Mouse (Mus musculus) heart, adult 11 months (tissue): ENCODE data around the gene Mlip.
A peak's percentile ranks its signal among the peaks of the same experiment; 100 is the strongest.

Experiments
- DNase-seq: peaks from one replicate; pipeline ENCODE4 v3.0.0; 2022

Gene Mlip

GRCm38 (mm10) chr9:77352432-77353175, at the start of gene Mlip:
TSS of gene Mlip (minus strand) at chr9:77352969.
- DNase-seq = peak; percentile 95

- DNase-seq = peak; percentile 28
Observed at GRCm38 (mm10) chr9:77399801-77400200, 47.0 kb upstream of the Mlip start.

DNA sequence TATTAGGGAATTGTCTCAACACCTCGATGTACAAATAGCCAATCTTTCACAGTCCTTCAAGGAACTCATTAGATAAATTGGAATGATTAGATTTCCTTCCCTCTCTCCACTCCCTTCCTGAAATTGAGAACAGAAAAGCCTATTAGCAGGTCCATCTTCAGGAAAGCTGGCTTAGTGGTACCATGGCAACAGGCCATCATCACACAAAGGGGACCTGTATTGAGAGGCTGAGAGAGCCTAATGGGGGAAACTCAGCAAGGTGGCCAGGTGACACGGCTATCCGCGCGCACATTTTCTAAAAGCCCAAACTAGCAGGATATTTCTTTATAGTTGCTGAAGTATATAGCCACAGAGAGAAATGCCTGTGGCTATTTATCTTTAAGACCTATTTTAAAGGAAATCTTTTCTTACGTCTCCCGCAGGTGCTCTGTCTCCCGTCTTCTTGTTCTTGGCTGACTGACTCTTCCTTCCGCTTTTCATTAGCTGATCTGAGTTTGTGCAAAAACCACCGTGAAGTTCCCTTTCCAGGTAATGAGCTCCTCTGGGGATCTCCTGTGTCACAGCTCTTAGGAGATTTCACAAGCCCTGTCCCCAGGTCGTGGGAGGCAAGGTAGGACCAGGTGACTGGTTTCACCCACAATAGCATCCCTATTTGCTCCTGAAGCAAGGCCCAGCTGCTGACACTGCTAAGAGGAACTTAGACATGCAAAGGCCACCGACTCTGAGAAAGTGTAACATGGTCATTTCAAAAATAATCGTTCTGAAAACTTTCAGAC, 46.3 kb upstream of the Mlip start:
- DNase-seq = peak; percentile 42

DNA sequence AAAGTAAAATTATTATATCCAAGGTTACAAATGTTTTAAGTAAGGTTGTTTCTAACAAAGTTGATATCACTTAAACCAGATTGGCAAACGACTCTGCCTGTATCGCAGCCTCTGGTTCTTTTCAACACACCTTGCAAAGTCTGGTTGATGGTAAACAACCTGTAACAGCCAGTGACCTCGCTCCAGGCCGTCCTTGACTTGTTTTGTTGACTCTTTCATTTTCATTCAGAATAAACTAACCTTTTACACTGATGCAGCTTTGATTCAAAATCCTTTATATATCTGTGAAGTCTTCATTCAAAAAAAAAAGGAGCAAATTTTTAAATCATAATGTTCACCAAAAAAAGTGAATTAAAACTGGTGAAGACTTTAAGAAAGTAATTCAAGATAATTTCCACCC, 44.3 kb upstream of the Mlip start:
- DNase-seq = no peak

DNA sequence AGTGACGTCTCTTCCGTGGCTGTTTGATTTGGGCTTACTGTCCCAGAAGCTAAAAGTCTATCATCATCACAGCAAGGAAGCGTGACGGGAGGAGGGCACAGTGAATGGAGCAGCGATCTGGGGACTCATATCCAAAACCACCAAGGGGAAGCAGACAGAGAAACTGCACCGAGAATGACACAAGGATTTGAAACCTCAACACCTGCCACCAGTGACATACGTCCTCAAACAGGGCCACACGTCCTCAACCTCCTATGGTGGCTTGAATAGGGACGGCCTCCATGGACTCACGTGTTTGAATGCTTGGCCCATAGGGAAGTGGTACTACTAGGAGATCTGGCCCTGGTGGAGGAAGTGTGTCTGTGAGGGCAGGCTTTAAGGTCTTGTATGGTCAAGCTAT, 38.5 kb upstream of the Mlip start:
- peak; percentile 58 for DNase-seq

GRCm38 (mm10) chr9:77388956-77389355, 36.2 kb upstream of the Mlip start:
- peak; percentile 13 for DNase-seq

DNA sequence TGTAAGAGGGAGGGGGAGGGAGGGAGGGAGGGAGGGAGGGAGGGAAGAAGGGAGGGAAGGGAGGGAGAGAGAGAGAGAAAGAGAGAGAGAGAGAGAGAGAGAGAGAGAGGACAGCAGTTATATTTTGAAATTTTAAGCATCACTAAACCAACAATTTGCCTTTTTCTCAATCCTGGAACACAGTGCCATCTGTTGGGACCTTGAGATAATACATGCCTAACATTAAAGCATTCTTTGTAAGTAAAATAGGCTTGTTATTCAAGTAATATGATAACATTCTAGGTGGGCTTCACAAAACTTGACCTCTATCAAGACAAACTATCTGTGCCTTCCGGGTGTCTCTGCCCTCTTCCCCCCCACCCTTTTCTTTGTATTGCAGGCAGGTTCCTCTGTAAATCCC, 34.0 kb upstream of the Mlip start:
- DNase-seq = peak; percentile 17

- DNase-seq = peak; percentile 79
Observed at GRCm38 (mm10) chr9:77385611-77386010, 32.8 kb upstream of the Mlip start.

- DNase-seq = no peak
Observed at GRCm38 (mm10) chr9:77384651-77385050, 31.9 kb upstream of the Mlip start.

DNA sequence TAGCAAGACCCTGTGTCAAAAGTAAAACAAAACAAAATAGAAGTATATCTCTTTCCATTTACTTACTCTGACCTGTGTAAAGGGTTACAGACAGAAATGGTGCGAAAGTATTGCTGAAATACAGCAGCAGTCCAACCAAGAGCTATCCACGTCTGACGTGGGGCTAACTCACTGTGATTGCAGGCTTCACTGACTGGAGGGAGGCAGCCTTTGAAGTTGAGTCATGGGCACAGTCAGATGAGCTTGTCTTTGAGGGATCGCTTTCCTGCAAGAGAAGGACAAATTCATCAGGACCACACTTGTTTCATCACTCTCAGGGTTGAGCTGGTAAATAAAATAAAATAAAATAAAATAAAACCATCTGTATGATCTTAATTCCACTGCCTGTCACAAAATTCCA, 31.2 kb upstream of the Mlip start:
- DNase-seq = peak; percentile 41

DNA sequence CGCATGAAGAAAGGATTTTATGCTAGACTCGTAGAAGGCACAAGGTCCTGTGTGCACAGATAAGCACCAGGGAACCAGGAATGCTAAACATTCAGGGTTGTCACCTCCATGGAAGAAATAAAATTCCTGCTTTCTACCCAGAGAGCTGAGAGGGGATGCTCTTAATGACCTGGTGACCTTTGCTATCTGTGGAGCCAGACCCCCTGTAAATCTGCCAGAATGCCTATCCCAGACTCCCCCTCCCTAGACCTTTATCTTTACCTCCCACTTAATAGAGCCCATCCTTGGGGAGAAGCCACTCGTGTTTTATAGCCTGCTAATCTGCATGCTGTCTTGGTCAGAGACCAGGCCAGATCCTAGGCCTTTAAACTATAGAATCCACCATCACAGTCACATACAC, 29.7 kb upstream of the Mlip start:
- DNase-seq = peak; percentile 79

DNA sequence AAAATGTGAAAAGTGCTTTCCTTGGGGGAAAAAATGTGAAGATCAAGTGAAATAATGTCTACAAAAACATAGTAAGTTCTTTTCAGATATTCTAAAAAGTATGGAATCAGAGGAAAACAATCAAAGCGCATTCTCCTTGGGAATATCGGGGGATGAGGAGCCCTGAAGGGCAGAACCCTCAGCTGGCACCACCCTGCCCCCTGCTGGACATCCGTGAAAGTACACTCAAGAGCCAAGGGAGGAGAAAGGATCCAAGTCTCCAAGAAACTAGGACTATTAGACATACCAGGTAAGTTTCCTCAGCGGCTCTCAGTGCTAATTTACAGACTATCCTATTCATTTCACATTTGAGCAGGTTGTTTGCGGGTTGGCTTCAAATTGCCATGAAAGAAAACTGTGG, 28.8 kb upstream of the Mlip start:
- DNase-seq = peak; percentile 86

DNA sequence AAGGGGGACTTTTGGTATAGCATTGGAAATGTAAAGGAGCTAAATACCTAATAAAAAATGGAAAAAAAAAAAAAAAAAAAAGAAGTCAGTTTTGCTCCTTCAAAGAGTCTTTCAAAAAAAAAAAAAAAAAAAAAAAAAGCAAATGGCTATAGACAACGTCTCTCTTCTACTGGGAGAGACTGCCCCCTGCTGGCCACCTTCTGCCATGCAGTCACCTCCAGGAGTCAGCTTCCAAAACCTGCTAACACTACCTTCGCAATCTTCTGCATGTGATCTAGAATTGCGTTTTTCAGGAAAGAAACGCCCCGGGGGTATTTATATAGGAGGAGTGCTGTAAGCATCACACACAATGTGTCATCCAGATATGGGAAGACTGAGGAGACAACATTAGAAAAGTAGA, 26.9 kb upstream of the Mlip start:
- DNase-seq = peak; percentile 54

DNA sequence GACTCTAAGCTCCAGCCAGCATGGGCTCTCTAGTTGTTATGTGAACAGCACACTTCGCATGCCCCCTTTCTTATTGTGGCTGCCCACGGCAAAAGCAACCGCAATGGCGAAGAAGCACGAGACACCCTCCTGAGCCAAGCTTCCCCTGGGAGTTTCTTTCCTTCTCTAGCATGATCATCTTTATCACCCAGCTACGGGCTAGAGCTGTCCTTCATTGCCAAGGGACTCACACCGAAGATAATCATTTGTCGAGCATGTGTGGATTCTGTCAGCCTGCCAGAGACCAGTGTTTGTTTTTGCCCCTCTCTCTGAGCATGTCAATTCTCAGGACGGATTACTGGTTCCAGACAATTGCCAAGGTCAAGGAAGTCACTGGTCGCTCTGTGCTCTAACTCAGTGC, 24.9 kb upstream of the Mlip start:
- DNase-seq = peak; percentile 60

- peak; percentile 88 for DNase-seq
Observed at GRCm38 (mm10) chr9:77377082-77377481, 24.3 kb upstream of the Mlip start.

- peak; percentile 80 for DNase-seq
Observed at GRCm38 (mm10) chr9:77376561-77376960, 23.8 kb upstream of the Mlip start.

DNA sequence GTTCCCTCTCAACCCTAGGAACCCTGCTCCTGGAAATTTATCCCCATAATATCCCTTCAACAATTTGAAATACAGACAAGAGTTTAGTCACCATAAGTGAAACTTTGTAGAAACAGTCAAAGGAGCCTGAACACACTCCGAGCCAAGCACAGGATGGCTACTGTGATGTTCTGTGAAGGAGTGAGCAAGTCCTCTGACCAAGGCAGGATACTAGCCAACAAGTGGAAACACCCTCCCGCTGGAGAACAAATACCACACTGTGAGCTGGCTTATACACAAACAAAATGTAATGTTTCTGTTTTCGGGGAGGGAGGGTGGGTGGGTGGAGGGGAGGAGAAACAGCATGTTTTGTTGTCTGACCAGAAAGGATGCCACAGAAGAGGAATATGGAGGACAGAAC, 17.9 kb upstream of the Mlip start:
- peak; percentile 67 for DNase-seq

DNA sequence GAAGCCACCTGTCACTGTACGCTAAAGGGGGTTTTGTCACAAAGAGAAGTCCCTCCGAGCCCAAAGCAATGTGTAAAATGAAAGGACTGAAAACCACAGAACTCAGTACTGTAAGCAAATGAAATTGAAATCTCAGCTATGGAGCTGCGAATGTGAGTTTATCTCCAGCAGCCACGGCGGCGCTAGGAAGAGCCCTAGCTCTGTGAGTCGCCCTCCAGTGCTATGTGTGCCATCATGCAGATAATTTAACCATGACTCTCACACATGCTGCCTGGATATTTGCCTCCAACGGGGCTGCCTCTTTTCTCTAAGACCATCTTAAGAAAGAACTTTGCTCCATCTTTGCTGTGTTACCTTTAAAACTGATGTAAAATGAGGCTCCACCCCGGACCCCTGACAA, 16.5 kb upstream of the Mlip start:
- peak; percentile 33 for DNase-seq

DNA sequence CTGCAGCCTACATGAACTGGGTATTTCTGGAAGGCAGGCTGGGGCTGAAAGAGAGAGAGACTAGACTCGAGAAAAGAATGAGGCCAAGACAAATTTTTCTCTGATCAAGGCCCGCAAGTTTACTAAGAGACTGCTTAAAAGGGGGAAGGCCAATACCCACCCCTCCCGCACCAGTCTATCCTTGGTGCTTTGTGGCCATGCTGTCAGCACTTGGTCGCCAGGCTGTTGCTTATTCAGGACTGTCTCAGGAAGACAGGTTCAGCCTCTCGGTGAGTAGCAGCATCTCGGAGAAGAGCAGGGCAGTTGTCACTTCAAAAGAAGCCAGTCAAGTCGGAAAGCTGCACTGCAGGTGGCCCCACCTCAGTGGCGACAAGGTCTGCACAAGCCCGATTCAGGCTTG, 11.9 kb upstream of the Mlip start:
- DNase-seq = peak; percentile 59

- peak; percentile 68 for DNase-seq
Observed at GRCm38 (mm10) chr9:77362906-77363305, 10.1 kb upstream of the Mlip start.

DNA sequence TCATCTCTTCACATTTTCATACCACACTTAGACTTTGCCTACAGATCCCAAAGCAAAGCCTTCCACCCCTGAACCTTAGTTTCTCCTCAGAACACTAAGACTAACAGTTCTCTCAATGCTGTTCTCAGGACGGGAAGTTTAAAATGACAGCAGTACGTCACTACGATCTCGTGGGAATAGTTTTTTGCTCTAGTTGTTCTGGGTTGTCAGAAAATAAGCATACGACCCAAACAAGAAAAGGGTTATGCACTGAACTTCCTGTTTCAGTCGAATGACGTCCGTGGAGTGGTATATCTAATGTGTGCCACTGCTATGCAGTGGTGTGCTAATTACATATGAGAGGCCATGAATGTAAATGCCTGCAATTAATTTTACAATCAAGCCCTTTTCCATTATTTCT, 7.9 kb upstream of the Mlip start:
- DNase-seq = no peak

- no peak for DNase-seq
Observed at GRCm38 (mm10) chr9:77359278-77359973, 6.7 kb upstream of the Mlip start.

GRCm38 (mm10) chr9:77353942-77354341, 1.2 kb upstream of the Mlip start:
- DNase-seq = no peak

DNA sequence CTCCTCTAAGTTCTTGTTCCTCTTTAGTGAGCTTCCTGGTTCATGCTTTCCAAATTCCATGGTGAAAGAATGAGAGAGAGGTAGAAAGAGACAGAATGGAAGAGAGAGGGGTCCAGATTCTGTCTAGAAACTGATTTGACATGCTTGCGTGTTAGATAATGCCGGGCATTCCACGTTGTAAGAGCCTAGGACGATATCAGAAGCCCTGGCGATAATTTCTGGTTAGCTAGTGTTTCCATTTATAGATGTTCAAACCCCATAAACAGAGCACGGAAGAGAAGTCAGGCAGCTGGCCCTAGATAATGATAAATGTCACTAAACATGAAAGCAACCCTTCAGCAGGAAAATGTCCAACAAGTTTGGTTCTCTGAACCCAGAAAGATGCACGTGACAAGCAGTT, 5.1 kb downstream of the Mlip start:
- DNase-seq = peak; percentile 92
